Mouse (Mus musculus): ENCODE results near the gene Mgrn1.

Gene Mgrn1

GRCm38 (mm10) chr16:4885760-4886689 lies at the start of gene Mgrn1:
Gene Mgrn1 (plus strand): TSS chr16:4886249.
- peak; percentile 58 for DNase-seq (ENCODE audit: low read depth, low spot score)

GRCm38 (mm10) chr16:4837631-4838030 lies 48.4 kb upstream of the Mgrn1 start:
- DNase-seq (ENCODE audit: low read depth, low spot score) = no peak

DNA sequence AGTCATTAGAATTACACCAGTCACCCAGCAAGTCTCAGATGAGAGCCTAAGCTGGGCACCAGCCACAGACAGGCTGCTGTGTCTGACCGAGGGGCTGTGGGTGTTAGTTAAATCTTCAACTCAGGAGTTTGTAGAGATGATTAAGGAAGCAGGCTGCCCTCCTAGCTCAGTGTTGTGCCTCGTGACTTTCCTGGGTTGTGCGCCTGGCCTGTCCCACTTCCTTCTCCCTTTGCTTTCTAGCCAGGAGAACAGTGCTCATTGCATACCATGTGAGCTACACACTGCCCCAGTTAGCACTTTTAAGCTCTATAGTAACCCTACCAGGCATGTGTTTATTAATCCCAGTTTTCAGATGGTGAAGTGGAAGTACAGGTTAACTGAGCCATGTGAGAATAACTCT lies 46.5 kb upstream of the Mgrn1 start:
- no peak for DNase-seq (ENCODE audit: low read depth, low spot score)

GRCm38 (mm10) chr16:4840231-4840630 lies 45.8 kb upstream of the Mgrn1 start:
- DNase-seq (ENCODE audit: low read depth, low spot score) = no peak

DNA sequence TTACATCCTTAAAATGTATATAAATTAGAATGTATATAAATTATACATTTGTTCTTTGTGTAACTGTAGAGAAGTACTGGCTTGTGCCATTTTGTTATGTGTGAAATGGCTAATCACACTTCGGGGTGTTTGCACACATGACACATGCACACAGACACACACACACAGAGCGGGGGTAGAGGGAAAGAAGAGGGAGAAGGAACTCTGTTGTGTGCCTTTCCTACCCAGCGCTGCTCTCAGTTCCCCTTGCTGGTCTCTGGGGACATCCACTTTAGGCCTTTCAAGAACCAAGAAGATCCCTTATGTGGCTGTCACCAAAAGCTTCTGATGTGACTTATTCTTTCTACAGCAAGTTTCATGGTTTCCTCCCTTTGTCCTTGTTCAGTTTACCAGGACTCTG lies 39.0 kb upstream of the Mgrn1 start:
- DNase-seq (ENCODE audit: low read depth, low spot score) = no peak

- DNase-seq (ENCODE audit: low read depth, low spot score) = no peak
Measured at GRCm38 (mm10) chr16:4848090-4848489, 38.0 kb upstream of the Mgrn1 start.

GRCm38 (mm10) chr16:4850361-4850760 lies 35.7 kb upstream of the Mgrn1 start:
- no peak for DNase-seq (ENCODE audit: low read depth, low spot score)

GRCm38 (mm10) chr16:4850938-4851628 lies 35.0 kb upstream of the Mgrn1 start:
- no peak for DNase-seq (ENCODE audit: low read depth, low spot score)

- DNase-seq (ENCODE audit: low read depth, low spot score) = no peak
Measured at GRCm38 (mm10) chr16:4855046-4855650, 30.9 kb upstream of the Mgrn1 start.

DNA sequence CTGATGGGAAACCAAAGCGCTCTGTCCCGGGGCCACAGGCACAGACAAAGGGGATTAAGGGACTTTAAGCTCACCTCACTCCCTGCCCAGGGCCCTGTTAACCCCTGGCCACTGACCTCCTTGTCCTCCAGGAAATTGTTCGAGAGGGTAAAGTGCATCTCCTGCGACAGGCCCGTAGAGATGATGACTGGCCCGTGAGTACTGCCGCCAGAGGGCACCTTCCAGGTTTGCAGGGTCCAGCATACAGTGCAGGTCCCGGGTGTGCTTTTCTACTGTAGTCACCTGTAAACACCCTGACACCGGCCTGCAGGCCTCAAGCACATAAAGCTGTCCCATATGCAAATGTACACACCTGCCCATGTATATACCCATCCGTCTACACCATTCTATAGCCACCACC lies 24.7 kb upstream of the Mgrn1 start:
- no peak for DNase-seq (ENCODE audit: low read depth, low spot score)

GRCm38 (mm10) chr16:4862863-4863483 lies 23.1 kb upstream of the Mgrn1 start:
- no peak for DNase-seq (ENCODE audit: low read depth, low spot score)

DNA sequence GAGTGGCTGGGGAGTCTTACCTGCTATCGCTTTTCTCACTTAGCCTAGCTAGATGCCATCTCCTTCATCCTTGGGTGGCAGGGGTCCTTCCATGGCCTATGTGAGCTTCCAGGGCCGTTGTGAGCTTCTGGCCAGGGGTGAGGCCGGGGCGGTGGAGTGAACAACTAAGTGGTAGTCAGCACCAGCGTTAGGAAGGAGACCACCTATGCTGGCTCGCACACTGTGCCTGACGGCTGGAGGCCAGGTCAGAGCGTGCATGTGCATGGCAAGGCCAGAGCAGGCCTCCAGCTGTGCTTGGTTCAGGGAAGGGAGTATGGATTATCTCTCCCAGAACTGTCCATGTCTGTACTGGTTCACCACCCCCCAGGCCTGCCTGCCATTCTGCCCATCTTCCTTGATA lies 22.3 kb upstream of the Mgrn1 start:
- no peak for DNase-seq (ENCODE audit: low read depth, low spot score)

GRCm38 (mm10) chr16:4866101-4866695 lies 19.9 kb upstream of the Mgrn1 start:
- no peak for DNase-seq (ENCODE audit: low read depth, low spot score)

GRCm38 (mm10) chr16:4870490-4870889 lies 15.6 kb upstream of the Mgrn1 start:
- DNase-seq (ENCODE audit: low read depth, low spot score) = no peak

DNA sequence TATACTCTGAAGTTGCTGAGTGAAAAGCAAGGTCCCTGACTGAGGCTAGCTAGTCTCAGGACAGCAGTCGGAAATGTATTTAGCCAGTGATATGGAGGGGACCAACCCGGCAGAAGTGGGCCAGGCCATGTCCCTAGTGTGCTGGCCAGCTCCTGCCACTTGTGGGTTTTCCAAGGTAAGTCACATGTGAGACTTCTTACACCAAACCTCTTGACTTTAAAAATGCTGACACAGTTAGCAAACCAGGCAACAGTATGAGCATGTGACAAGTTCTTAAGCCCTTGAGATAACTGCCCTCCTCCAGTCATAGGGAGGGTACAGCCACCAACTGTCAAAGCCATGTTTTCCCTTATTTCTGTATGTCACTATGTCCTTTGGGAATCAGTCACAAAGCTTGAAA lies 14.1 kb upstream of the Mgrn1 start:
- DNase-seq (ENCODE audit: low read depth, low spot score) = no peak

- no peak for DNase-seq (ENCODE audit: low read depth, low spot score)
Measured at GRCm38 (mm10) chr16:4875198-4876032, 10.6 kb upstream of the Mgrn1 start.

DNA sequence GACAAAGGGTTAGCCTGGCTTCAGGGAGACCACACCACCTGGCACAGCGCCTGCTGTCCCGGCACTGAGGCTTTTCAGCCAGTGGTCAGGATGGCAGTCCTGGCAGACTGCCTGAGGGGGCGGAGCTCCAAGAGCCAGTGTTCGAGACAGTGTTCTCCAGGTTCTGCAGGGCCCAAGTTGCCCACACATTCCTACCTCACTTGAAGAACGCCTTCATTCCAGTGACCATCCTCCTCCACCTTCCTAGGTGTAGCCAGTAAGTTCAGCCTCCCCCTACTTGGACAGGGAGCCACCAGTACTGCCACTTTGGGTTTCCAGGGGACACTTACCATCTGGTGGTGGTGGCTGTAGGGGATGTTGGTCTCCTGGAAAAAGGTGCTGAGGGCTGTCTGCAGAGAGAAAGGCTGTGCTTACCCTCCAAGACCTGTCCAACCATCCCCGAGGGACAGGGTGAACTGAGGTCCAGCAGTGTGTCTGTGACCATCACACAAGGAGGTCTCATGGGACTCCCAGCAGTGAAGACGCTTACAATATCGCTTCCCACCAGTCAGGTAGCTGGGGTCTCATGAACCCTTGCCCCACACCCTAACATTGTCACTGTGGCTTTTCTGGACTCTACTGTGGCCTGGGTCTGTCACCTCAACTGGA lies 9.9 kb upstream of the Mgrn1 start:
- DNase-seq (ENCODE audit: low read depth, low spot score) = no peak

DNA sequence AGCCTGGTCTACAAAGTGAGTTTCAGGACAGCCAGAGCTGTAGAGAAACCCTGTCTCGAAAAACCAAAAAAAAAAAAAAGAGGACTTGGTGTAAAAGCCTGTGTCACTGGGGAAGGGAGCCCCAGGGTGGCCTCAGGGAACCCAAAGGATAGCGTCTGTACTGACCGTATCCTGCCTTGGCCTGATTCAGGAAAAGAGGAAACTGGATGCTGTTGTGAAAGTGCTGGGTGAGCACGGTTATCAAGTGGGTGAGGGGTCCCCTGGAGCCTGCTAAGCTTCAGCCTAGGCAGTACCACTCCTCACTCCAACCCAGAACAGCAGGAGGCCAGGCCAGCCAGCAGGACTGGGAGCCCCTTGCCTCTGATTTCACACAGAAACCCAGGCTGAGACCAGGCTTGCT lies 8.9 kb upstream of the Mgrn1 start:
- DNase-seq (ENCODE audit: low read depth, low spot score) = no peak

- no peak for DNase-seq (ENCODE audit: low read depth, low spot score)
Measured at GRCm38 (mm10) chr16:4877701-4878100, 8.3 kb upstream of the Mgrn1 start.

DNA sequence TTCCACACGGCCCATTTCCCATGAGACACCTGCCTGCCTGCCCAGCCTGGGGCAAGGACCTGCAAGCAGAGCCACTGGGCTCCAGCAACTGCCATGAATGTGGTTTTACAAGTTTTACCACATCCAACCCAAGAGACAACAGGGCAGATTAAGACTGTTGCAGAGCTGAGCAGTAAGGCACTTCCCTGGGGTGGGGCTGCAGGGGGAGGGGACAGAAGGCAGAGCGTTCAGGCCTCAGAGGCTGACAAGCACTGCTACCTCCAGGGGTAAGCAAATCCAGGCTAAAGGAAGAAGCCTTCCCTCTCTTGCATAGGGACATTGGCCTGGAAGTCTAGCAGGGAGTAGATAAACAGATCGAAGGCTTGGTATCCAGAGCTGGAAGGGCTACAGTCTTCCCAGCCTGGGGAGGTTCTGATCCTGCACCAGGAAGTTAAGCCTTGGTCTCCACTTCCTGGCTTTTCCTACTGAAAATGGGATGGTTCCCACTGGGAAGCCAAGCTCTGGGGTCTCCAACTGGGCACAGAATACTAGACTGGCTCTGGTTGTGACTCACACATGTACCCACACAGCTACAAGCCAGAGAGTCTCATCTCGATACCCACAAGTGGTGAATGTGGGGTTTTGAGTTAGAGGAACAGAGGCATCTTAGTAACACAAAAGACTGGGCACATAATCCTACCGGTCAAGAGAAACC lies 7.7 kb upstream of the Mgrn1 start:
- no peak for DNase-seq (ENCODE audit: low read depth, low spot score)
